Mouse (Mus musculus) liver (tissue): Measurements from ENCODE around the gene Lrit3.
A peak's percentile ranks its signal among the peaks of the same experiment; 100 is the strongest.

ENCODE experiments used
- DNase-seq: peaks from one replicate; pipeline ENCODE4 v3.0.0-alpha.2; 2020; ENCODE audit warnings: mixed read lengths

The Lrit3 gene

DNA sequence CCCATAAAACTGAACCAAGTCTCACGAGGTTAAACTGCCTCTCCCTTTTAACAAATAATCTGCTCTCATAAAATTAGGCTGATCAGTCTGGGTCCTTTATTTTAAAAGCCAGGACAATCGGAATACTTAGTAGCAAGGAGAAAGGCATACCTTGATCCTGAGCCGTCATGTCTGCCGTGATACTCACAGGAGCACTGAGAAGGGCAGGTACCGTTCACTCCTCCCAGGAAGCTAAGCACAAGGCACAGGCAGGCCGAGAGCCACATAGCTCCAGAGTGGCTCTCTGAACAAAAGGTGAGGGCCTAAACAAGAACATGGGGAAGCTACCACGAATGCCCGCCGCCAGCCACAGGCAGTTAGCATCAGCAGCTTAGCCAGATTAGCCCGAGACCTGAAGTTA is at the start of gene Lrit3:
Gene Lrit3 (minus strand): TSS at position 266 of the 400 bp plus-strand sequence.
- no peak for DNase-seq

GRCm38 (mm10) chr3:129846846-129847245 is 43.0 kb upstream of the Lrit3 start:
- no peak for DNase-seq

DNA sequence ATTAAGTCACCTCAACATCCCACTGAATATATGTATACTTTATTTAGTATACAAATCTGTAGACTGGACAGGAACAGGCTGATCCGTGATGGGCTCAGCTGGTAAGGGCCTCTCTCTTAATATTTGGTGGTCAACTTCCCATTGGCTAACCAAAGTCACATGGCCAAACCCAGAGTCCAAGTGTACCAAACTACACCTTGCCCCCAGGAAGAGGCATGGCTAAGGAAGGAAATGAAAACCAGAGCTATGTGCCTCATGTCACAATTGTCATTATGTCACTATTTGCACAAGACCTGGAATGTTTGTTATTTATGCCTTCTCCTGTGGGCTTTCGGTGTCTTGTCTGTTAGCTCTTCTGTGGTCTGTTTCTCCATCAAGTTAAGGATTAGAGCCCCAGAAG is 42.0 kb upstream of the Lrit3 start:
- no peak for DNase-seq

- DNase-seq = peak; percentile 14
Observed at GRCm38 (mm10) chr3:129838017-129838416, 34.2 kb upstream of the Lrit3 start.

DNA sequence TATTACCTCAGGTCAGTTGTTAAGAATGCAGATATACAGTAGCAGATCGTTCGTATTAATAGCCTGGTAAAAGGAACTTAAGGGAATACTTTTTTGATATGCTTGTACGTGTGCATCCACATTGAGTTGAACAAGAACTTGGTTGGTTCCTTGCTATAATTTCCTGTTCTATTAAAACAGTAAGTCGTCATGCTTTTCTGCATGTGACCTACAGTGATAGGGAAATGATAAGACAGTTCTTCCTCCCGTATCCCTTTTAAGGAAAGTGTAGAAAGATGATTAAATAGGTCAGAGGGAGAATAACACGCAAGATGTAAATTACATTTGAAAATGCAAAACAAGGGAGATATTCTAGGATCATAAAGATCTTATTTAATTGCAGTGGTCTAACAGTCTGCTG is 33.1 kb upstream of the Lrit3 start:
- no peak for DNase-seq

- DNase-seq = peak; percentile 35
Observed at GRCm38 (mm10) chr3:129836051-129836697, 32.3 kb upstream of the Lrit3 start.

- no peak for DNase-seq
Observed at GRCm38 (mm10) chr3:129835388-129835934, 31.6 kb upstream of the Lrit3 start, which contains the start of gene Cfi. Cfi (plus strand) TSS chr3:129835884.

DNA sequence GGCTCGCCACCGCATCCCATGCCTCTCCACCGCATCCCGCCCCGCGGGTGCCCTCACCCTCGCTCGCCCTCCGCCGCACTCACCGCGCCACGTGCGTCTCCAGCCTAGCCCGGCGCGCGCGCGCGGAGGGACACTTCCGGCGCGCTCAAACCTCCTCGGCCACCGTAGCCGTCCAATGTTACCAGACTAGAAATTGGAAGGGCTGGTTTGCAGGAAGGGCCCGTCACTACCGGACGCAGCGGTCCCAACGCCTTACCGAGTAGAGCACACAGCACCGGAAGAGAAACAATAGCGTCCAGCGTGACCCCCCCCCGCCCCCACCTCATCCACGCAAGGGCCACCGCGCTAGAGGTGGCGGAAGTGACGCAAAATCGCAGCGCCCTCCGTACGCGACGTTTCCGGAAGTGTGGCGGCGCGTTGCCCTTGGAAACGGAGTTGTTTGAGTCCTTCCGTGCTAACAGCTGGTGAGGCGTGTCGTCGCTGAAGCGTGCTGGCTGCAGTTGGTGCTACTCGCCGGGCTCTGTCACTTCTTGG is 27.3 kb upstream of the Lrit3 start, which contains the start of gene Gar1:
Gene Gar1 (minus strand): TSS at position 362 of the 534 bp plus-strand sequence.
- DNase-seq = peak; percentile 92

- peak; percentile 58 for DNase-seq
Observed at GRCm38 (mm10) chr3:129830626-129831025, 26.8 kb upstream of the Lrit3 start.

- no peak for DNase-seq
Observed at GRCm38 (mm10) chr3:129827691-129828090, 23.9 kb upstream of the Lrit3 start.

DNA sequence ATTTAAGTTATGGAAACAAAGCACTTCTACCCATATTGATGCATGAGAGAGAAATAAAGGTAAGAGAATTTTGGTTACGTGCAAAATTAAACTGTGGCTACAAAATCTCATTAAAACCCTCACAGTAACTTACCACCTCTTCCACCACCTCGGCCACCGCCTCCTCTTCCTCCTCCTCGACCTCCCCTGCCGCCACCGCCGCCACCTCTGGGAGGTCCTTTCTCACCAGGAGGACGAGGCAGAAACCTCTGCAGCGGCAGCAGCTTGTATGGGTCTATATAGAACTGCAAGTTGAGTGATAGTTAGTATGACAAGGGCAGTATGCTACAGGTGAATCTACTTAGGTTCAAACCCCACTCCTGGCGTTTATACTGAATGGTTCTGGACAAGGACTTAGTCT is 22.9 kb upstream of the Lrit3 start:
- no peak for DNase-seq

DNA sequence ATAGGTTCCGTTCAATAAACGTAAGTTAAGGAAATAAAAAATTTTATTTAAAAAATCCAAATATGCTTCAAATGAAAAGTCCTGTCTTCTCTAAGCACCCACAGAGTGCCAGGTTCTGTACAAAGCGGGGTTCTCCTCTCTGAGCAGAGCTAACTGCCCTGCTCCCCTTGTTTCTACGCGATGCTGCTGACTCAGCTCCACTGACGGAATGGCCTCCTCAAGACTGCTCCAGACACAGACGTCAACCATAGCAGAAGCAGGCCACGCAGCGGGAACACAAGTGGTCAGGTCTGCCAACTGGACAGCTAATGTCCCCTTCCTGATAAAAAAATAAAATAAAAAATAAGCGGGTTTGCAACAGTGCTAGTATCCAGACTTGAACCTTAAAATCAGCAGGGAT is 21.1 kb upstream of the Lrit3 start:
- no peak for DNase-seq

DNA sequence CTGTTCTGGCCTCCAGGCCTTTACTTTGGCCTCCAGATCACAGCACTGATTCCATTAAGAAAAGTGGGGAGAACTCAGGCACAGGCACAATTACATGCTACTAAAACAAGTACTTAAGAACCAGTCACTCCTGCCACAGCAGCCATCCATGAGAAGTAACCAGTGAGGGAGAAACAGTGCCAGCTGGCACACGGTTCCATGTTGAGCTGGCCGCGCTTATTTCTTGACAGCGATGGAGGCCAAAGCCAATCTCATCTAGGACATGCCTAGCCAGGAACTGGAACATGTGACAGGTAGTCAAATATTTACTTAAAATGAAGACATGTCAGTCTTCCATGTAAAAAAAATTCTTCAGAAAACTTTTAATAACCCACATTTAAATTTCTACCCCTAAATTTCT is 20.3 kb upstream of the Lrit3 start:
- DNase-seq = no peak

GRCm38 (mm10) chr3:129823293-129823692 is 19.5 kb upstream of the Lrit3 start:
- DNase-seq = no peak

DNA sequence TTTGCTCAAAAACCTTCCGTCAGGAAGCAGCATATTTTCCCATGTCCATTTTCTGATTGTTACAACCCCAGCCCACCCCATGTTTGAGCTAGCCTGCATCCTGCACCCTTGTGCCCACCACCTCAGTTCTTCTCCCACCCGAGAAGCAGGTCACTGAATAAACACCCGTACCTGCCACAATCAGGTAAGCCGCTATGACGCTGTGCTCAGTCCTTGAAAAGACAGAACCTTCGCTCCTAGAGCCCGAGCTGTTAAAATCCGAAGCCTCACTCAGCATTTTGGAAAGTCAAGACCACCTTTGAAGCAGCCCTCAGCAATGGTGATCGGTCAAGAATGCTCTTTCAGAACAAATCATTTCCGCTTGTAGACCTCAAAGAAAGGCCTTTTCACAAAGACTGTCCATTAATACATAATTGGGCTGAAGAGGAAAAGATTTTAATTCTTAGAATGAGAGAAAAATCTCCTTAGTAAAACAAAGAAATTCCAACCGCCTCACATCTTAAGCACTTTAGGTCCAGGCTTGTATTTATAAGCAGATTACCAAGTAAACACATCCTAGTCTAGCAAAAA is 18.5 kb upstream of the Lrit3 start, which contains the start of gene Rrh:
Gene Rrh (minus strand): TSS at position 382 of the 570 bp plus-strand sequence.
- no peak for DNase-seq

- no peak for DNase-seq
Observed at GRCm38 (mm10) chr3:129821736-129822135, 17.9 kb upstream of the Lrit3 start.

DNA sequence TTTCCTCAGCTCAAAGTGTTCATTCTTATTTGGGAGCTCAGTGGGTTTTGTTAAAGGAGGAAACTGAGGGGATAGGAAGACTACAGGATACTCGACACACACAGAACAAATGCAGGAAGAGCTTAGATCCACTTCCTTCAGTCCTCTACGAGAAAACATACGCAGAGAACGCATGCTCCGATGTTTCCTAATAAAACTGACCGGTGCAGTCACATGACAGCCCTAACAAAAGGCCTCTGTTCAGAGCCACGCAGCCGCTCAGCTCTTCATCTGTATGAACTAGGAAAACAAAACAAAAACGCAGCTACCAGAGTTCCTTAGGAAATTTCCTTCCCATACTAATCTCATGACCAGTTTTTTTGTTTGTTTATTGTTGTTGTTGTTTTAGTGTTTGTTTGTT is 17.0 kb upstream of the Lrit3 start:
- DNase-seq = no peak

DNA sequence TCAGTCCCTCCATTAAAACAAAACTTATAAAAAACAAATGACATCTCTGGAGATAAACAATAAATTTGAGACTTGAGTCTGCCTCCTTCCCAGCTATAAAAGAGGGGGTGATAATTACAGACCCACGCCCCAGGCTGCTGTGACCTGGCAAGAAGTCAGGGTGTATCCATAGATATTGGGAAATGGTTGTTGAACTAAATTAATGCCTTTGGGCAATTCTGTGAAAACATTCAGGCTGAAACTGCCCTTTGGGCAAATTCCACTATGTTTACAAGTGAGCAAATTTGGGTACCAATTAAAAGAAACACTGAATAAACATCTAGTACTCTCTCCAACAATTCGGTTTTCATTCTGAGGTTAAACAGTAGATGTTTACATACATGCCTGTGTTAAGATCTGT is 4.8 kb downstream of the Lrit3 start:
- DNase-seq = no peak

DNA sequence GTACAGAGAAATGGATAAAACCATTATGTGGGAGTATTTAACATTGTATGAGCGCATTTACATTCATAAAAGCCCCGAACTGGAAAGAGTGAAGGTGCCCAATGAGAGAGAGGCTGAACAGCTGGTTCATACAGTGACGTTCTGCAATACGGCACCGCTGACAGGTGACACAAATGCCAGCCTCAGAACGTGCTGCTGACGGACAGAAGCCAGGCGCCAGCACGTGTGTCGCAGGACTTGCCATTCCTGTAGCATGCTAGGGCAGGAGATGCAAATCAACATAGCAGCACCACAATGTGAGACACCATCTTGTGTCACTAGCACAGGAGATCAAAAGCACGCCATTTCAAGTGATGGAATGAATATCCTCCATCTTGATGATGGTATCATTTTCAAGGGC is 5.3 kb downstream of the Lrit3 start:
- no peak for DNase-seq

- no peak for DNase-seq
Observed at GRCm38 (mm10) chr3:129797341-129797740, 6.5 kb downstream of the Lrit3 start.

- no peak for DNase-seq
Observed at GRCm38 (mm10) chr3:129793801-129794200, 10.0 kb downstream of the Lrit3 start.

DNA sequence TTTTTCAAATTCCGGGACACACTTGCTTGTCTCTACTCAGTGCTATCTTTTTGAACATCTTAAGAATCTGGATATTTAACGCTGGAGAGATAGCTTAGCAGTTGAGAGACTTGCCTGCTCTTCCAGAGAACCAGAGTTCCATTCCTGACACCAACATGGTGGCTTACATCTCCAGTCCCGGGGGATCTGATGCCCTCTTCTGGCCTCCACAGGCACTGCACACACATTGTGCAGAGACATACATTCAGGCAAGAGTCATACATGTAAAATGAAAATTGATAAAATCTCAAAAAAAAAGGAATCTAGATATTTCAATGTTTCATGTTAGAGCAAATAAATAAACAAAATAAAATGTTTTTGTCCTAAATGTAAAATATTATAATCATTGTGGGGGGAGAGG is 21.1 kb downstream of the Lrit3 start:
- DNase-seq = no peak

- no peak for DNase-seq
Observed at GRCm38 (mm10) chr3:129781435-129781834, 22.4 kb downstream of the Lrit3 start.

GRCm38 (mm10) chr3:129771210-129771609 is 32.6 kb downstream of the Lrit3 start:
- DNase-seq = no peak
